7 mouse cellular contexts compared by ENCODE assay signal in the genomic region with DNA sequence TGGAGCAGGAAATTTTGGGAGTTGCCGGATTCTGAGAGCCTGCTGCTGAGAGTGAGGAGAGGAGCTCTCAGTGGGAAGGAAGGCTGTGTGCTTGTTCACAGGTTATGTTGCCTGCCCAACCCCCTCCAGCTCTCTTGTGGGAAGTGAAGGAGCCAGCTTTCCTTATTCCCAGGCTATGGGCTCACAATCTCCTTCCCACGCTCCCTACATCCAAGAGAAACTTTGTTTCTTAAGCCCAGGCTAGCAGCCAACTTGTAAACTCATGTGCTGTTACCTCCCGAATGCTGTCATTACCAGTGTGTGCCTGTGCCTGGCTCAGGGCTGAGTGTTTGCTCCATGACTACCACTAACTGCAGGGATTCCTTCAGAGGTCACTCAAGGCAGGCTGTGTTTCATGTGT. TPM values are rescaled to one million over a fixed set of nuclear protein-coding genes. Genes with fewer than 3 reads are reported as not detected.
"Had no signal": no experiment of that assay in that cellular context is flagged by ENCODE, and none has a peak within 500 bp of the region (broad histone marks: within the 10 kb centered on the region; RNA-seq: fewer than 3 reads in every experiment).

No protein-coding gene starts in this region.

- DNase-seq: kidney, postnatal 4 days; left cerebral cortex, postnatal 4 days; lung, adult 18-20 months; spleen, adult 18-20 months; thymus, adult 18-20 months; thymus, postnatal 14 days had no signal

RNA-seq across cellular contexts. Expression of a gene that starts 55.2 kb away (rescaled TPM):
- total RNA-seq: megakaryocyte-erythroid progenitor cell, adult 5-6 weeks had no signal
